Mouse (Mus musculus): ENCODE measurements around the gene Gm13289. TPM values are rescaled to one million over a fixed set of nuclear protein-coding genes. Genes with fewer than 3 reads are reported as not detected.

The Gm13289 gene
- not detected for polyA plus RNA-seq (2015; fragmentation: Illumina TruSeq; extraction: RNeasy Lipid Tissue Mini Kit (QIAGEN cat#74804); ENCODE audit: low read depth, low replicate concordance)

DNA sequence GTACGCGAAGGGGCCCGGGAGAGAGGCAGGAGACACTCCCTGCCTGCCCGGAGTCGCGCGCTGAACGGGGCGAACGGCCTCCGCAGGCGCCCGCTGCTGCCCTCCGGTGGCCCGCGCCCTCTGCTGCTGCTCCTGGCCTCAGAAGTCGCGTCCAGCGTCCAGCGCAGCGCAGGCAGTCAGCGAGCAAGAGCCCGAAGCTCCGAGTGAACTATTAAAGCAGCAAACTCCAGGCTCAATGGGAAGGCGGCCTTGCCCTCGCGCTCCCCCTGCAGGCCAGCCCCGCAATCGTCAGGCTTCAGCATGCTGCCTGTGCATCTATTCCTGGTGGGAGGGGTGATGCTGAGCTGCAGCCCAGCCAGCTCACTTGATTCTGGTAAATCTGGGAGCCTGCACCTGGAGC lies at the start of gene Gm13289:
Gene Gm13289 (plus strand): TSS at position 301 of the 400 bp plus-strand sequence.

DNA sequence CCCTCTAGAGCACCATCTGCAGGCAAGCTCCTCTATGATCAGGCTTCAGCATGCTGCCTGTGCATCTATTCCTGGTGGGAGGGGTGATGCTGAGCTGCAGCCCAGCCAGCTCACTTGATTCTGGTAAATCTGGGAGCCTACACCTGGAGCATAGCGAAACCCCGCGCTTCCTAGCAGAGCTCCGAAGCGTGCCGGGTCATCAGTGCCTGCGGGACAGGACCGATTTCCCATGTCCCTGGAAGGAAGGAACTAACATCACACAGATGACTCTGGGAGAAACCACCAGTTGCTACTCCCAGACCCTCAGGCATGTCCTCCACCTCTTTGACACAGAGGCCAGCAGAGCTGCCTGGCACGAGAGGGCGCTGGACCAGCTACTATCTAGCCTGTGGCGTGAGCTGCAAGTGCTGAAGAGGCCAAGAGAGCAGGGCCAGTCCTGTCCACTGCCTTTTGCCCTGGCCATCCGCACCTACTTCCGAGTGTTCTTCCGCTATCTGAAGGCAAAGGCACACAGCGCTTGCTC lies 21.8 kb upstream of the Gm13289 start, which contains the start of gene Gm13271:
Gene Gm13271 (plus strand): TSS at position 51 of the 523 bp plus-strand sequence.

DNA sequence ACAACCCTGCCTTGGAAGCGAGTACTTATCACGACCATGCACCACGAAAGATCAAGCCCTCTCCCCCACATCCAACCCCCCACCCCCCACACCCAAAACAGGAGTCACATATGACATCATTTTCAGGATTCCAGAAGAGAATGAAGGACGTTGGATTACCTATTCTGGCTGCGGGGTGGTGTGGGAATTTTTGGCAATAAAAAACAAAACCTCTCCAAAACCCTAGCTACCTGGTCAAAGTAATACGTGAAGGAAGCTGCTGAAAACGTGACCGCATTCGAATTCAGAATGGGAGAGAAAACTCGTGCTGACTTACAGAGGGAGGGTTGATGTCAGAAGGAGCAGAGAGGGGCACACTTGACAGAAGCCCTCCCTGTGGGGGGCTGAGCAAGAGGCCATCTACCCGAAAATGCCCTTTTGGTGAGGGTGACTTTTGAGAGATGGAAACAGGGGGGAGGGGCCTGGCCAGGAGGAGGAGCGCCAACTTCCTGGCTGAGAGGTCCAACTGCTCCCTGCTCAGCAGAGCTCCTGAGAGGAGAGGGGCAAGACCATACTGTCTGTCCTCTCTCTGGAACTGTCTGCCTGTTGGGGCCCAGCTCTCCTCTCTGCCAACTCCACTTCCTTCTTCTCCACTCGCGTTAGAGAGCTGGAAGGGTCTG lies 17.0 kb upstream of the Gm13289 start, which contains the start of gene Gm13283:
Gene Gm13283 (plus strand): TSS at position 510 of the 659 bp plus-strand sequence.

GRCm38 (mm10) chr4:88773534-88773933 lies 3.2 kb upstream of the Gm13289 start, which contains the start of gene Gm13290:
Gm13290 (plus strand) TSS chr4:88773834.

GRCm38 (mm10) chr4:88779550-88779949 lies 2.8 kb downstream of the Gm13289 start, which contains the start of gene Gm13272:
Gm13272 (plus strand) TSS chr4:88779850.

DNA sequence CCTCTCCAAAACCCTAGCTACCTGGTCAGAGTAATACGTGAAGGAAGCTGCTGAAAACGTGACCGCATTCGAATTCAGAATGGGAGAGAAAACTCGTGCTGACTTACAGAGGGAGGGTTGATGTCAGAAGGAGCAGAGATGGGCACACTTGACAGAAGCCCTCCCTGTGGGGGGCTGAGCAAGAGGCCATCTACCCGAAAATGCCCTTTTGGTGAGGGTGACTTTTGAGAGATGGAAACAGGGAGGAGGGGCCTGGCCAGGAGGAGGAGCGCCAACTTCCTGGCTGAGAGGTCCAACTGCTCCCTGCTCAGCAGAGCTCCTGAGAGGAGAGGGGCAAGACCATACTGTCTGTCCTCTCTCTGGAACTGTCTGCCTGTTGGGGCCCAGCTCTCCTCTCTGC lies 5.1 kb downstream of the Gm13289 start, which contains the start of gene Ifnz:
Gene Ifnz (plus strand): TSS at position 301 of the 400 bp plus-strand sequence.

GRCm38 (mm10) chr4:88785409-88785808 lies 8.7 kb downstream of the Gm13289 start, which contains the start of gene Gm13276:
Gm13276 (plus strand) TSS chr4:88785709.

GRCm38 (mm10) chr4:88788402-88788801 lies 11.7 kb downstream of the Gm13289 start, which contains the start of gene Gm13277:
Gm13277 (plus strand) TSS chr4:88788632.

GRCm38 (mm10) chr4:88791250-88791649 lies 14.5 kb downstream of the Gm13289 start, which contains the start of gene Gm13278:
Gm13278 (plus strand) TSS chr4:88791550.

GRCm38 (mm10) chr4:88793936-88794675 lies 17.4 kb downstream of the Gm13289 start, which contains the start of gene Gm13275:
Gm13275 (plus strand) TSS chr4:88794487.

GRCm38 (mm10) chr4:88797097-88797496 lies 20.4 kb downstream of the Gm13289 start, which contains the start of gene Gm13279:
Gm13279 (plus strand) TSS chr4:88797397.

DNA sequence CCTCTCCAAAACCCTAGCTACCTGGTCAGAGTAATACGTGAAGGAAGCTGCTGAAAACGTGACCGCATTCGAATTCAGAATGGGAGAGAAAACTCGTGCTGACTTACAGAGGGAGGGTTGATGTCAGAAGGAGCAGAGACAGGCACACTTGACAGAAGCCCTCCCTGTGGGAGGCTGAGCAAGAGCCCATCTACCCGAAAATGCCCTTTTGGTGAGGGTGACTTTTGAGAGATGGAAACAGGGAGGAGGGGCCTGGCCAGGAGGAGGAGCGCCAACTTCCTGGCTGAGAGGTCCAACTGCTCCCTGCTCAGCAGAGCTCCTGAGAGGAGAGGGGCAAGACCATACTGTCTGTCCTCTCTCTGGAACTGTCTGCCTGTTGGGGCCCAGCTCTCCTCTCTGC lies 22.6 kb downstream of the Gm13289 start, which contains the start of gene Gm13285:
Gene Gm13285 (plus strand): TSS at position 301 of the 400 bp plus-strand sequence.

DNA sequence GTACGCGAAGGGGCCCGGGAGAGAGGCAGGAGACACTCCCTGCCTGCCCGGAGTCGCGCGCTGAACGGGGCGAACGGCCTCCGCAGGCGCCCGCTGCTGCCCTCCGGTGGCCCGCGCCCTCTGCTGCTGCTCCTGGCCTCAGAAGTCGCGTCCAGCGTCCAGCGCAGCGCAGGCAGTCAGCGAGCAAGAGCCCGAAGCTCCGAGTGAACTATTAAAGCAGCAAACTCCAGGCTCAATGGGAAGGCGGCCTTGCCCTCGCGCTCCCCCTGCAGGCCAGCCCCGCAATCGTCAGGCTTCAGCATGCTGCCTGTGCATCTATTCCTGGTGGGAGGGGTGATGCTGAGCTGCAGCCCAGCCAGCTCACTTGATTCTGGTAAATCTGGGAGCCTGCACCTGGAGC lies 26.2 kb downstream of the Gm13289 start, which contains the start of gene Gm13287:
Gene Gm13287 (plus strand): TSS at position 301 of the 400 bp plus-strand sequence.

DNA sequence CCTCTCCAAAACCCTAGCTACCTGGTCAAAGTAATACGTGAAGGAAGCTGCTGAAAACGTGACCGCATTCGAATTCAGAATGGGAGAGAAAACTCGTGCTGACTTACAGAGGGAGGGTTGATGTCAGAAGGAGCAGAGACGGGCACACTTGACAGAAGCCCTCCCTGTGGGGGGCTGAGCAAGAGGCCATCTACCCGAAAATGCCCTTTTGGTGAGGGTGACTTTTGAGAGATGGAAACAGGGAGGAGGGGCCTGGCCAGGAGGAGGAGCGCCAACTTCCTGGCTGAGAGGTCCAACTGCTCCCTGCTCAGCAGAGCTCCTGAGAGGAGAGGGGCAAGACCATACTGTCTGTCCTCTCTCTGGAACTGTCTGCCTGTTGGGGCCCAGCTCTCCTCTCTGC lies 28.5 kb downstream of the Gm13289 start, which contains the start of gene Gm13288:
Gene Gm13288 (plus strand): TSS at position 301 of the 400 bp plus-strand sequence.

GRCm38 (mm10) chr4:88815928-88816327 lies 39.2 kb downstream of the Gm13289 start, which contains the start of gene Ifna7:
Ifna7 (plus strand) TSS chr4:88816228.

GRCm38 (mm10) chr4:88819659-88820058 lies 42.9 kb downstream of the Gm13289 start, which contains the start of gene Ifna11:
Ifna11 (plus strand) TSS chr4:88819959.

Other genes with a start within 250 kb of the Gm13289 start
- gene Ifna15, start 218.7 kb upstream of the Gm13289 start, polyA plus RNA-seq (2015; fragmentation: Illumina TruSeq; extraction: RNeasy Lipid Tissue Mini Kit (QIAGEN cat#74804); ENCODE audit: low read depth, low replicate concordance): not detected
- gene Ifna14, start 205.1 kb upstream of the Gm13289 start, polyA plus RNA-seq (2015; fragmentation: Illumina TruSeq; extraction: RNeasy Lipid Tissue Mini Kit (QIAGEN cat#74804); ENCODE audit: low read depth, low replicate concordance): not detected
- gene Ifna9, start 184.5 kb upstream of the Gm13289 start, polyA plus RNA-seq (2015; fragmentation: Illumina TruSeq; extraction: RNeasy Lipid Tissue Mini Kit (QIAGEN cat#74804); ENCODE audit: low read depth, low replicate concordance): not detected
- gene Ifna12, start 173.5 kb upstream of the Gm13289 start, polyA plus RNA-seq (2015; fragmentation: Illumina TruSeq; extraction: RNeasy Lipid Tissue Mini Kit (QIAGEN cat#74804); ENCODE audit: low read depth, low replicate concordance): not detected
- not detected for gene C87499, start 142.5 kb upstream of the Gm13289 start, polyA plus RNA-seq (2015; fragmentation: Illumina TruSeq; extraction: RNeasy Lipid Tissue Mini Kit (QIAGEN cat#74804); ENCODE audit: low read depth, low replicate concordance)
- not detected for gene Ifna13, start 132.5 kb upstream of the Gm13289 start, polyA plus RNA-seq (2015; fragmentation: Illumina TruSeq; extraction: RNeasy Lipid Tissue Mini Kit (QIAGEN cat#74804); ENCODE audit: low read depth, low replicate concordance)
- gene Ifna16, start 100.0 kb upstream of the Gm13289 start, polyA plus RNA-seq (2015; fragmentation: Illumina TruSeq; extraction: RNeasy Lipid Tissue Mini Kit (QIAGEN cat#74804); ENCODE audit: low read depth, low replicate concordance): not detected
- not detected for gene Ifna2, start 93.0 kb upstream of the Gm13289 start, polyA plus RNA-seq (2015; fragmentation: Illumina TruSeq; extraction: RNeasy Lipid Tissue Mini Kit (QIAGEN cat#74804); ENCODE audit: low read depth, low replicate concordance)
- gene Ifnab, start 85.6 kb upstream of the Gm13289 start, polyA plus RNA-seq (2015; fragmentation: Illumina TruSeq; extraction: RNeasy Lipid Tissue Mini Kit (QIAGEN cat#74804); ENCODE audit: low read depth, low replicate concordance): not detected
- not detected for gene Gm26566, start 55.1 kb upstream of the Gm13289 start, polyA plus RNA-seq (2015; fragmentation: Illumina TruSeq; extraction: RNeasy Lipid Tissue Mini Kit (QIAGEN cat#74804); ENCODE audit: low read depth, low replicate concordance)
- 77.2 TPM for gene Klhl9, start 54.5 kb upstream of the Gm13289 start, polyA plus RNA-seq (2015; fragmentation: Illumina TruSeq; extraction: RNeasy Lipid Tissue Mini Kit (QIAGEN cat#74804); ENCODE audit: low read depth, low replicate concordance)
- not detected for gene Gm13271, start 22.1 kb upstream of the Gm13289 start, polyA plus RNA-seq (2015; fragmentation: Illumina TruSeq; extraction: RNeasy Lipid Tissue Mini Kit (QIAGEN cat#74804); ENCODE audit: low read depth, low replicate concordance)
- gene Gm13283, start 16.8 kb upstream of the Gm13289 start, polyA plus RNA-seq (2015; fragmentation: Illumina TruSeq; extraction: RNeasy Lipid Tissue Mini Kit (QIAGEN cat#74804); ENCODE audit: low read depth, low replicate concordance): not detected
- gene Gm13290, start 3.1 kb upstream of the Gm13289 start, polyA plus RNA-seq (2015; fragmentation: Illumina TruSeq; extraction: RNeasy Lipid Tissue Mini Kit (QIAGEN cat#74804); ENCODE audit: low read depth, low replicate concordance): not detected
- gene Gm13272, start 2.9 kb downstream of the Gm13289 start, polyA plus RNA-seq (2015; fragmentation: Illumina TruSeq; extraction: RNeasy Lipid Tissue Mini Kit (QIAGEN cat#74804); ENCODE audit: low read depth, low replicate concordance): not detected
- not detected for gene Ifnz, start 5.2 kb downstream of the Gm13289 start, polyA plus RNA-seq (2015; fragmentation: Illumina TruSeq; extraction: RNeasy Lipid Tissue Mini Kit (QIAGEN cat#74804); ENCODE audit: low read depth, low replicate concordance)
- not detected for gene Gm13276, start 8.8 kb downstream of the Gm13289 start, polyA plus RNA-seq (2015; fragmentation: Illumina TruSeq; extraction: RNeasy Lipid Tissue Mini Kit (QIAGEN cat#74804); ENCODE audit: low read depth, low replicate concordance)
- gene Gm13277, start 11.7 kb downstream of the Gm13289 start, polyA plus RNA-seq (2015; fragmentation: Illumina TruSeq; extraction: RNeasy Lipid Tissue Mini Kit (QIAGEN cat#74804); ENCODE audit: low read depth, low replicate concordance): not detected
- gene Gm13278, start 14.6 kb downstream of the Gm13289 start, polyA plus RNA-seq (2015; fragmentation: Illumina TruSeq; extraction: RNeasy Lipid Tissue Mini Kit (QIAGEN cat#74804); ENCODE audit: low read depth, low replicate concordance): not detected
- gene Gm13275, start 17.6 kb downstream of the Gm13289 start, polyA plus RNA-seq (2015; fragmentation: Illumina TruSeq; extraction: RNeasy Lipid Tissue Mini Kit (QIAGEN cat#74804); ENCODE audit: low read depth, low replicate concordance): not detected
- gene Gm13279, start 20.5 kb downstream of the Gm13289 start, polyA plus RNA-seq (2015; fragmentation: Illumina TruSeq; extraction: RNeasy Lipid Tissue Mini Kit (QIAGEN cat#74804); ENCODE audit: low read depth, low replicate concordance): not detected
- gene Gm13285, start 22.7 kb downstream of the Gm13289 start, polyA plus RNA-seq (2015; fragmentation: Illumina TruSeq; extraction: RNeasy Lipid Tissue Mini Kit (QIAGEN cat#74804); ENCODE audit: low read depth, low replicate concordance): not detected
- not detected for gene Gm13287, start 26.3 kb downstream of the Gm13289 start, polyA plus RNA-seq (2015; fragmentation: Illumina TruSeq; extraction: RNeasy Lipid Tissue Mini Kit (QIAGEN cat#74804); ENCODE audit: low read depth, low replicate concordance)
- gene Gm13288, start 28.6 kb downstream of the Gm13289 start, polyA plus RNA-seq (2015; fragmentation: Illumina TruSeq; extraction: RNeasy Lipid Tissue Mini Kit (QIAGEN cat#74804); ENCODE audit: low read depth, low replicate concordance): not detected
- gene Ifna7, start 39.3 kb downstream of the Gm13289 start, polyA plus RNA-seq (2015; fragmentation: Illumina TruSeq; extraction: RNeasy Lipid Tissue Mini Kit (QIAGEN cat#74804); ENCODE audit: low read depth, low replicate concordance): not detected
- gene Ifna11, start 43.0 kb downstream of the Gm13289 start, polyA plus RNA-seq (2015; fragmentation: Illumina TruSeq; extraction: RNeasy Lipid Tissue Mini Kit (QIAGEN cat#74804); ENCODE audit: low read depth, low replicate concordance): not detected
- not detected for gene Ifna6, start 50.5 kb downstream of the Gm13289 start, polyA plus RNA-seq (2015; fragmentation: Illumina TruSeq; extraction: RNeasy Lipid Tissue Mini Kit (QIAGEN cat#74804); ENCODE audit: low read depth, low replicate concordance)
- not detected for gene Ifna5, start 58.6 kb downstream of the Gm13289 start, polyA plus RNA-seq (2015; fragmentation: Illumina TruSeq; extraction: RNeasy Lipid Tissue Mini Kit (QIAGEN cat#74804); ENCODE audit: low read depth, low replicate concordance)
- gene Ifna4, start 64.9 kb downstream of the Gm13289 start, polyA plus RNA-seq (2015; fragmentation: Illumina TruSeq; extraction: RNeasy Lipid Tissue Mini Kit (QIAGEN cat#74804); ENCODE audit: low read depth, low replicate concordance): not detected
- gene Ifna1, start 73.2 kb downstream of the Gm13289 start, polyA plus RNA-seq (2015; fragmentation: Illumina TruSeq; extraction: RNeasy Lipid Tissue Mini Kit (QIAGEN cat#74804); ENCODE audit: low read depth, low replicate concordance): not detected
- gene Ifne, start 103.3 kb downstream of the Gm13289 start, polyA plus RNA-seq (2015; fragmentation: Illumina TruSeq; extraction: RNeasy Lipid Tissue Mini Kit (QIAGEN cat#74804); ENCODE audit: low read depth, low replicate concordance): not detected